Mouse (Mus musculus) mammary gland, adult 2 months (tissue): ENCODE data around the gene Atoh7. TPM values are rescaled to one million over a fixed set of nuclear protein-coding genes. Genes with fewer than 3 reads are reported as not detected.

Experiments
- polyA plus RNA-seq: library from polyadenylated mRNA; depleted of rRNA; stranded (reverse); fragments of >200 nt; gene quantifications from 2 replicates; pipeline ENCODE4 v1.2.3, GENCODE M21; 2012; ENCODE audit warnings: low replicate concordance; rRNA removed

Atoh7 gene
- 0.09 TPM in 1 of 2 replicates, not detected in the other for polyA plus RNA-seq

GRCm38 (mm10) chr10:63099521-63099920 lies at the start of gene Atoh7:
TSS of gene Atoh7 (plus strand) at chr10:63099651.

GRCm38 (mm10) chr10:63059862-63060261 lies 39.6 kb upstream of the Atoh7 start, which contains the start of gene Pbld1:
TSS of gene Pbld1 (plus strand) at chr10:63060162.

Other genes starting within 250 kb of the Atoh7 start
- 1.2 and 1.5 TPM in 2 replicates for gene Tet1, start 190.7 kb upstream of the Atoh7 start, polyA plus RNA-seq
- gene Slc25a16, start 179.0 kb upstream of the Atoh7 start, polyA plus RNA-seq: 42.9 and 65.4 TPM in 2 replicates
- 1.9 and 4.0 TPM in 2 replicates for gene Dna2, start 152.6 kb upstream of the Atoh7 start, polyA plus RNA-seq
- gene Rufy2, start 119.4 kb upstream of the Atoh7 start, polyA plus RNA-seq: 2.8 and 4.5 TPM in 2 replicates
- gene Hnrnph3, start 75.4 kb upstream of the Atoh7 start, polyA plus RNA-seq: 6.8 and 15.2 TPM in 2 replicates
- 0.67 and 1.4 TPM in 2 replicates for gene Pbld2, start 75.3 kb upstream of the Atoh7 start, polyA plus RNA-seq
- gene Pbld1, start 39.5 kb upstream of the Atoh7 start, polyA plus RNA-seq: 1.4 and 2.6 TPM in 2 replicates
- 11.2 TPM in 1 of 2 replicates, not detected in the other for gene Mypn, start 104.3 kb downstream of the Atoh7 start, polyA plus RNA-seq
- 14.3 and 22.2 TPM in 2 replicates for gene Herc4, start 144.2 kb downstream of the Atoh7 start, polyA plus RNA-seq